Mouse (Mus musculus) liver, embryonic 16.5 days (tissue): ENCODE data around the gene Csmd2. TPM values are rescaled to one million over a fixed set of nuclear protein-coding genes. Genes with fewer than 3 reads are reported as not detected.

Source experiments
- ATAC-seq: fragments of 200-750 bp; cut with Nextera tagmentation; 2 replicates; pipeline ENCODE4 v1.8.0; 2017; ENCODE audit warnings: low read depth, mild to moderate bottlenecking, moderate number of reproducible peaks, moderate library complexity
- H3K27ac ChIP-seq: fragments of 300-500 bp; sonication (generic); 2 replicates; pipeline ENCODE4 v1.5.1; 2014; ENCODE audit warnings: mild to moderate bottlenecking, low read length
- H3K27me3 ChIP-seq: fragments of 300-500 bp; sonication (generic); 2 replicates; pipeline ENCODE4 v1.6.1; 2014; ENCODE audit warnings: low read depth, low read length, mixed read lengths; ENCODE audit not compliant: control insufficient read depth, insufficient read depth
- H3K36me3 ChIP-seq: fragments of 300-500 bp; sonication (generic); 2 replicates; pipeline ENCODE4 v1.6.1; 2014; ENCODE audit warnings: mild to moderate bottlenecking; ENCODE audit not compliant: control insufficient read depth, insufficient read depth
- H3K4me1 ChIP-seq: fragments of 300-500 bp; sonication (generic); 2 replicates; pipeline ENCODE4 v1.6.1; 2014; ENCODE audit warnings: low read depth, low read length, mixed read lengths; ENCODE audit not compliant: control insufficient read depth
- H3K4me2 ChIP-seq: fragments of 300-500 bp; sonication (generic); 2 replicates; pipeline ENCODE4 v1.6.1; 2014; ENCODE audit warnings: low read depth, low read length, mixed read lengths
- H3K4me3 ChIP-seq: fragments of 300-500 bp; sonication (generic); 2 replicates; pipeline ENCODE4 v1.5.1; 2014; ENCODE audit warnings: low read depth, mild to moderate bottlenecking, low read length
- H3K9ac ChIP-seq: fragments of 300-500 bp; sonication (generic); 2 replicates; pipeline ENCODE4 v1.6.1; 2014; ENCODE audit warnings: low read depth, low read length
- H3K9me3 ChIP-seq: fragments of 300-500 bp; sonication (generic); replicated peaks from 2 replicates; pipeline ENCODE4 v1.6.1; 2016; ENCODE audit warnings: low read length; ENCODE audit not compliant: control insufficient read depth
- WGBS: fragments of 180-500 bp; shearing (Covaris S2); extraction: QIAGEN DNeasy Blood & Tissue Kit; methylation state at CpG from one replicate; pipeline ENCODE4 v1.1.7; 2014; ENCODE audit not compliant: insufficient replicate concordance; 5-methylcytosine and 5-hydroxymethylcytosine counted together
- polyA plus RNA-seq: library from polyadenylated mRNA; unstranded; fragments of >200 nt; fragmentation: Nextera tagmentation; extraction: Ambion mirVana; gene quantifications from 2 replicates; pipeline ENCODE4 v1.2.1, GENCODE M21; 2015

Csmd2 gene
- polyA plus RNA-seq, 1 experiment from 2014 or later, result not detected

GRCm38 (mm10) chr4:128142279-128142678, 154.6 kb downstream of the Csmd2 start:
- ATAC-seq, result no peak
- Histone ChIP-seq H3K4me2 (no peak overlapping the region), H3K9ac (no peak overlapping the region), H3K36me3 (no peaks in the 10 kb centered on the region), H3K4me3 (no peak overlapping the region), H3K27me3 (no peaks in the 10 kb centered on the region), H3K9me3 (no peaks in the 10 kb centered on the region), H3K4me1 (no peaks in the 10 kb centered on the region), H3K27ac (no peak overlapping the region)
- WGBS, result 57% methylated on average over 3 of the region's 3 CpGs

- Histone ChIP-seq H3K4me1 (no peaks in the 10 kb centered on the region), H3K36me3 (no peaks in the 10 kb centered on the region), H3K9ac (no peak overlapping the region), H3K27me3 (no peaks in the 10 kb centered on the region), H3K4me2 (no peak overlapping the region), H3K9me3 (no peaks in the 10 kb centered on the region), H3K27ac (no peak overlapping the region), H3K4me3 (no peak overlapping the region)
- WGBS, result 54% methylated on average over 3 of the region's 3 CpGs
- no peak for ATAC-seq
Measured at GRCm38 (mm10) chr4:128143147-128143546, 155.5 kb downstream of the Csmd2 start.

- Histone ChIP-seq H3K9ac (no peak overlapping the region), H3K9me3 (no peaks in the 10 kb centered on the region), H3K27me3 (no peaks in the 10 kb centered on the region), H3K4me2 (no peak overlapping the region), H3K27ac (no peak overlapping the region), H3K4me1 (no peaks in the 10 kb centered on the region), H3K4me3 (no peak overlapping the region), H3K36me3 (no peaks in the 10 kb centered on the region)
- ATAC-seq, result no peak
- WGBS, result 80% methylated on average over 4 of the region's 4 CpGs
Measured at GRCm38 (mm10) chr4:128149524-128149923, 161.9 kb downstream of the Csmd2 start.

- WGBS, result 62% methylated on average over 3 of the region's 3 CpGs
- H3K4me3 ChIP-seq, result no peak overlapping the region
- no peak overlapping the region for H3K27ac ChIP-seq
- no peaks in the 10 kb centered on the region for H3K36me3 ChIP-seq
- no peak overlapping the region for H3K4me2 ChIP-seq
- H3K9me3 ChIP-seq, result no peaks in the 10 kb centered on the region
- ATAC-seq, result no peak
- no peaks in the 10 kb centered on the region for H3K27me3 ChIP-seq
- no peak overlapping the region for H3K9ac ChIP-seq
- H3K4me1 ChIP-seq, result no peaks in the 10 kb centered on the region
Measured at GRCm38 (mm10) chr4:128152066-128152465, 164.4 kb downstream of the Csmd2 start.

DNA sequence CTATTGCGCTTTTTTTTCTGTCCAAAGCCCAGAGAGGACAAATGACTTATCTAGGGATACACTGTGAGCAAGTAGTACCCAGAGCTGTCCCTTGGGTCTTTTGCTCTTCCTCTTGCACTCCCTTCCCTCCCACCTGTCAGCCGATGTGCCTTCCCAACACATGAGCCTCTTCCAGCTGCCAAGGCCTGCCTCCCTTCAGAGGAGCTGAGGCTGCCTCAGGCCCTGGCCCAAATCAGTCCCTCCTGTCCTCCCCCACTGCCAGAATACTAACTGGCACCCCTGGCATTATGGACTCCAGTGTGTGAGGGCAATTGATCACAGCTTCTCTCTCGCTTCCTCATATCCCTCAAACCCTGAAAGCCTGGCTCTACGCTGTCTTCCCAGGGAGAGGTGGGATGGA, 165.5 kb downstream of the Csmd2 start:
- no peaks in the 10 kb centered on the region for H3K27me3 ChIP-seq
- no peaks in the 10 kb centered on the region for H3K9me3 ChIP-seq
- 71% methylated on average over 4 of the region's 4 CpGs for WGBS
- ATAC-seq, result no peak
- H3K4me3 ChIP-seq, result no peak overlapping the region
- H3K9ac ChIP-seq, result no peak overlapping the region
- H3K27ac ChIP-seq, result no peak overlapping the region
- H3K4me2 ChIP-seq, result no peak overlapping the region
- no peaks in the 10 kb centered on the region for H3K4me1 ChIP-seq
- H3K36me3 ChIP-seq, result no peaks in the 10 kb centered on the region

DNA sequence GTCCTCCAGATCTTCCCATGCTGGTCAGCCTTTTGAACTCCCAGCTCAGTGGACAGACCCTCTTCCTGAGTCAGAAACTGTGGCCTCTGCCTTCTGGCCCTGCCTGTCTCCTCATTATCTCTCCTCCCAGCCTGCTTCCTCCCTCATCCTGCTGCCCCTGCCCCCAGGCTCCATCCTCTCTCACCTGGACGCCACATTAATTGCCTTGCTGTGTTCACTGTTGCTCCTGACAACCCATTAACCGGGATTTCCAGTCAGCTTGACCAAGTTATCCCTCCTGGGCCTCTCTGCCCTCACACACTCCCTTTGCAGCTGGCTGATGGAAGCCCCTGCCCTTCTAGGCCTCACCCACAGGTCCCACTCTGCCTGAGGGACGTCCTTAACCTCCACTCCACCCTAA, 167.6 kb downstream of the Csmd2 start:
- H3K4me3 ChIP-seq, result no peak overlapping the region
- no peaks in the 10 kb centered on the region for H3K9me3 ChIP-seq
- 21% methylated on average over 3 of the region's 3 CpGs for WGBS
- no peak overlapping the region for H3K9ac ChIP-seq
- no peak for ATAC-seq
- H3K36me3 ChIP-seq, result no peaks in the 10 kb centered on the region
- H3K4me2 ChIP-seq, result no peak overlapping the region
- no peaks in the 10 kb centered on the region for H3K27me3 ChIP-seq
- no peak overlapping the region for H3K27ac ChIP-seq
- no peaks in the 10 kb centered on the region for H3K4me1 ChIP-seq

DNA sequence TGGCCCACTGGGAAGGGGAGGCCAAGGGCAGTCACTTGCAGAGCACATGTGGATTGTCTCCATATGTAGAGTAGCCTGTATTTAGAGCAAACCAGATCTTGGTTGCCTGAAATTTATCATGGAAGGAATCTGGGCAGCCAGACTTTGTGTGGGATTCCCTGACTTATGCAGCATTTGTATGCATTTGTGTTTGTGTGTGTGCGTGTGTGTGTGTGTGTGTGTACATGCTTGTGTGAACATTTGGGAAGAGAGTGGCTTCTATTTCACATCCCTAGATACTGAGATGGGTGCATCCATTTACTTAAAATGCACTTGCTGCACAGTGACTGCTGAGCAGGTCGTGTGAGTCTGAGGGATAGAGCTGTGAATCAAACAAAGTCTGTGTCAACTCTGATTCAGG, 173.0 kb downstream of the Csmd2 start:
- Histone ChIP-seq H3K27me3 (no peaks in the 10 kb centered on the region), H3K9me3 (no peaks in the 10 kb centered on the region), H3K27ac (no peak overlapping the region), H3K4me2 (no peak overlapping the region), H3K36me3 (no peaks in the 10 kb centered on the region), H3K9ac (no peak overlapping the region), H3K4me1 (no peaks in the 10 kb centered on the region), H3K4me3 (no peak overlapping the region)
- 65% methylated on average over 2 of the region's 2 CpGs for WGBS
- no peak for ATAC-seq

DNA sequence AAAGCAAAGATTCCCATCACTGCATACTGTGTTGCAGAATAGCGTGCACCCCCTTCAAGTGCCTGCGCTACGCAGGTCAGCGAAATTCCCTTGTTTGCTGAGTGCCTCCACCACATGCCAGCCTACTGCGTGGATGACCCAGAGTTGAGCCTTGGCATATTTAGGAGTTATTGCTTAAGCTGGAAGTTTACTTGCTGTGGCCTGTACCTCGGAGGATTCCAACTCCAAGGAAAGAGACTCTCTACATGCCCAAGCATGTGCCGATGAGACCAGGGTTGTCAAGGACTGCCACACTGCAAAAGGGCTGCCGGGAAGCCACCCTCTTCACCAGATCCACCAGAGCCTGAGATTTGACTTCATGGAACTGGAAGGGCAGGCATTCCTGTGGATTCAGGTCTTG, 182.5 kb downstream of the Csmd2 start:
- no peak overlapping the region for H3K27ac ChIP-seq
- H3K4me3 ChIP-seq, result no peak overlapping the region
- peaks cover 2% of the 10 kb centered on the region; the same call in 1 of the 2 replicates for H3K9me3 ChIP-seq
- no peaks in the 10 kb centered on the region for H3K36me3 ChIP-seq
- H3K9ac ChIP-seq, result no peak overlapping the region
- no peaks in the 10 kb centered on the region for H3K27me3 ChIP-seq
- ATAC-seq, result no peak
- 75% methylated on average over 8 of the region's 8 CpGs for WGBS
- no peak overlapping the region for H3K4me2 ChIP-seq
- H3K4me1 ChIP-seq, result no peaks in the 10 kb centered on the region

DNA sequence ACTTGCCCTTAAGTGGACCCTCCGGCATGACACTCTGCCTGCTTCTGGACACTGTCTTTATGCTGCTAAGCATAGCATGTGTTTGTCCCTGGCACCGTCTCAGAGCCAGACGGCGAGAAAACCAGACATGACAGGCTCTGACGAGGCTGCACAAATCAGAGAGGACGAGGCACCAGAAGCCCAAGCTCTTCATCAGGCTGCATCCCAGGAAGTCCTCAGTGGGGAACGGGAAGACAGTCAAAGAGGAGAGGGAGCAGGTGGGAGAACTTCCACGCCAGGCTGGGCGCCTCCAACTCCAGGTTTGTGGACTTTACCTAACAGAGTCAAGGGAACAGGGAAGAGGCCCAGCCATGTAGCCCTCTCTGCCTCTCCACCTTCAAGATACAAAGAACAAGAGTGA, 183.6 kb downstream of the Csmd2 start:
- no peaks in the 10 kb centered on the region for H3K4me1 ChIP-seq
- H3K36me3 ChIP-seq, result no peaks in the 10 kb centered on the region
- H3K4me2 ChIP-seq, result no peak overlapping the region
- H3K27ac ChIP-seq, result no peak overlapping the region
- peaks cover 2% of the 10 kb centered on the region; the same call in 1 of the 2 replicates for H3K9me3 ChIP-seq
- no peak for ATAC-seq
- 62% methylated on average over 9 of the region's 9 CpGs for WGBS
- no peaks in the 10 kb centered on the region for H3K27me3 ChIP-seq
- H3K9ac ChIP-seq, result no peak overlapping the region
- no peak overlapping the region for H3K4me3 ChIP-seq

- WGBS, result 54% methylated on average over 1 of the region's 1 CpGs
- Histone ChIP-seq H3K4me1 (no peaks in the 10 kb centered on the region), H3K36me3 (no peaks in the 10 kb centered on the region), H3K9ac (no peak overlapping the region), H3K4me2 (no peak overlapping the region), H3K9me3 (peaks cover 2% of the 10 kb centered on the region; the same call in 1 of the 2 replicates), H3K4me3 (no peak overlapping the region), H3K27ac (no peak overlapping the region), H3K27me3 (no peaks in the 10 kb centered on the region)
- no peak for ATAC-seq
Measured at GRCm38 (mm10) chr4:128171701-128172100, 184.0 kb downstream of the Csmd2 start.
